ENCODE assay signal across 8 mouse cellular contexts in genomic region chr9:77910270-77911240, GRCm38 (mm10). TPM values are rescaled to one million over a fixed set of nuclear protein-coding genes. Genes with fewer than 3 reads are reported as not detected.
DNase-seq lines count a peak whose midpoint lies in the region; ATAC-seq and TF ChIP-seq lines count a peak whose summit lies in the region.

No protein-coding gene starts in this region.

- 0 out of 2 replicates have a peak, but pooled peaks cover 4% of the 10 kb centered on the region for H3K4me1 ChIP-seq in lung, embryonic 14.5 days (ENCODE audit: insufficient read depth)

- peak; percentile 90 to 94 for ATAC-seq in hematopoietic stem cell, adult 5-6 weeks (replicated peaks in 1 of 2; ENCODE audit: insufficient read depth in 1 of 2, low FRiP score in 2 of 2, low TSS enrichment in 1 of 2, low read depth in 1 of 2, poor library complexity in 2 of 2, severe bottlenecking in 2 of 2)
- ATAC-seq in lung, embryonic 14.5 days (ENCODE audit: insufficient read depth): peak; percentile 100
- peak; percentile 87 for ATAC-seq in neutrophil, adult 5-6 weeks (ENCODE audit: extremely low read depth, insufficient number of reproducible peaks, low FRiP score, poor library complexity, severe bottlenecking)

- H3K9me3 ChIP-seq in lung, embryonic 14.5 days (ENCODE audit: low read depth, low read length): no peaks in the 10 kb centered on the region

- peak overlapping the region; percentile 97 for H3K27ac ChIP-seq in lung, embryonic 14.5 days (ENCODE audit: low read depth)

- no peaks in the 10 kb centered on the region for H3K27me3 ChIP-seq in lung, embryonic 14.5 days (ENCODE audit: insufficient read depth, low read length)

- H3K4me3 ChIP-seq in lung, embryonic 14.5 days (ENCODE audit: low read depth, low read length): peak overlapping the region; percentile 61

- H3K4me2 ChIP-seq in lung, embryonic 14.5 days: peak overlapping the region; percentile 70

- DNase-seq in MN1 (ENCODE audit: low spot score): peak; percentile 95
- DNase-seq in cerebellum, adult 8-10 months: peak; percentile 84
- peak; percentile 81 for DNase-seq in forelimb bud, embryonic 11.5 days (ENCODE audit: low read depth, low spot score)
- DNase-seq in layer of hippocampus, adult 8-10 months (ENCODE audit: low spot score in 2 of 2): peak; percentile 82 to 83
- DNase-seq in lung, embryonic 14.5 days: peak; percentile 94
- DNase-seq in testis, postnatal 14 days (ENCODE audit: low spot score): peak; percentile 90

- under 1% methylated on average over 63 of the region's 68 CpGs for WGBS in lung, embryonic 14.5 days

- H3K36me3 ChIP-seq in lung, embryonic 14.5 days (ENCODE audit: insufficient read depth): no peaks in the 10 kb centered on the region

- H3K9ac ChIP-seq in lung, embryonic 14.5 days: peak overlapping the region; percentile 77

- TF ChIP-seq CTCF in lung, embryonic 14.5 days (IDR thresholded peaks at IDR 0.05; ENCODE audit: low read depth): no peak

RNA-seq across cellular contexts. Expression of gene Elovl5, which starts 6.6 kb away (rescaled TPM):
- total RNA-seq in hematopoietic stem cell, adult 5-6 weeks (2017): 77.5 and 92.5 TPM in 2 replicates
- total RNA-seq in layer of hippocampus, adult 8-10 months (2022): 10 to 100 TPM; 66.5 to 83.2 (median 75.9) TPM
- polyA plus RNA-seq in lung, embryonic 14.5 days (2014; fragmentation: Nextera tagmentation; extraction: Ambion mirVana): 76.7 and 87.7 TPM in 2 replicates
- 54.6 and 61.9 TPM in 2 replicates for total RNA-seq in neutrophil, adult 5-6 weeks (2017)

Comparison
In these comparisons a context has a peak if more than half of its experiments do, and no peak if none do; other contexts are left out.
1. Peak in every context shown above with its lines: DNase-seq, ATAC-seq, H3K4me3 ChIP-seq and H3K27ac ChIP-seq.